Mouse (Mus musculus) heart, postnatal 0 days (tissue): Measurements from ENCODE around the gene Gfra4.

Experiments
- CTCF ChIP-seq: IDR thresholded peaks from 2 replicates; pipeline ENCODE4 v1.5.1; 2016; ENCODE audit warnings: antibody characterized with exemption, control low read depth, low read depth
- EP300 ChIP-seq: IDR thresholded peaks from 2 replicates; pipeline ENCODE4 v1.6.1; 2016; ENCODE audit warnings: antibody characterized with exemption, low read depth

GRCm38 (mm10) chr2:131055631-131056030, 12.7 kb upstream of the Gfra4 start:
- TF ChIP-seq CTCF = peak; percentile 67
- TF ChIP-seq EP300 = no peak
